Mouse (Mus musculus) bone marrow macrophage, adult 2 months (primary cell): ENCODE measurements around the gene Ddx23.

Experiments used
- CTCF ChIP-seq: IDR thresholded peaks from 2 replicates; pipeline ENCODE4 v1.5.1; 2012; ENCODE audit warnings: low read depth, mild to moderate bottlenecking, low read length, moderate library complexity
- POLR2A ChIP-seq: IDR thresholded peaks from 2 replicates; pipeline ENCODE4 v1.6.1; 2012; ENCODE audit warnings: mild to moderate bottlenecking, low read depth, low read length, borderline replicate concordance

DNA sequence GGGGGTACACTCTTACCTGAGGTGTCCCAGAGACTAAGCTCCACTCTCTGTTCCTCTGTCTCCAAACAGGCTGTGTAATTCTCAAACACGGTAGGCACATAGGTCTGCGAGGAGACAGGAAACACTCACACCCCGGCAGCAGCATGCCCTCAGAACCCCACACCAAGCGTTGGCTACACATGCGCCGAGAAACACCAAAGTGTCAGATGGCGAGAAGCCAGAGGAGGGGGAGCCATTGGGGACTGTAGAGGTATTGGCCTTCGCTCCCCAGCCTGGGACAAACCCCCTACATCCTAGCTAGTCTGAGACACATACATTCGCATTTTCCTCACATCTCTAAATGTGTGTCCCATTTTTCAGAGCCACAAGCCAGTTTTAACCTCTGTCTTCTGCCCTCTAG, 13.8 kb upstream of the Ddx23 start:
- TF ChIP-seq CTCF (no peak), POLR2A (no peak)
